Mouse (Mus musculus): Measurements from ENCODE around the gene Rnpepl1.

Gene Rnpepl1

DNA sequence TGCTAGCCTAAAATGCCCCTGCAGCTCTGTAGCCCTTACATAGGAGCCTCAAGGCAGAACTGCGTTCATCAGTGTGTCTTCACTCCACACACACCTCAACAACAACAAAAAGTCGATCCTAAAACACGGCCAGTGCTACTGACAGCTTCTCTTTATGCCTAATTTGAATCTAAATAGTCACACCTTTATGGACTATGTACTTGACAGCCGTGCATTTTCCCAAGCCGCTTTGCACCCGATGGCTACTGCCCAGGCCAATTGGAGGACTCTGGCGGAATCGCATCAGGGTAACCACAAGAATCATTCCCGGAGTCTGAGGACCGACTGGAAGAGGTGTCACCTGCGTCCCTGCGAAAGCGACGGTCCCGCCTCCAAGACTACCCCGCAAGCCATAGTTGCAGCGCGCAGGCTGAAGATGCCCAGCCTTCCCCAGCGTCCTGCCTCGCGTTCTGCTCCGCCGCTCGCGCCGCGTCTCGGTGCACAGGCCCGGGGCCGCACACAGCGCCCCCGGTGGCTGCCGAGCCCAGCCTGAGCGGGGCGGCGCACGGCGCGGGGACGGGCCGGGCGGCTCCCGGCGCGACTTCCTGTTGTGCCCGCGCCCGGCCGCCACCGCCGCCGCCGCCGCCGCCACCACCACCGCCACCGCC, at the start of gene Rnpepl1:
Gene Rnpepl1 (plus strand): TSS at position 545 of the 647 bp plus-strand sequence.
- DNase-seq = peak; percentile 80

GRCm38 (mm10) chr1:92861503-92861902, 49.1 kb upstream of the Rnpepl1 start:
- no peak for DNase-seq

GRCm38 (mm10) chr1:92863268-92863667, 47.3 kb upstream of the Rnpepl1 start:
- DNase-seq = no peak

DNA sequence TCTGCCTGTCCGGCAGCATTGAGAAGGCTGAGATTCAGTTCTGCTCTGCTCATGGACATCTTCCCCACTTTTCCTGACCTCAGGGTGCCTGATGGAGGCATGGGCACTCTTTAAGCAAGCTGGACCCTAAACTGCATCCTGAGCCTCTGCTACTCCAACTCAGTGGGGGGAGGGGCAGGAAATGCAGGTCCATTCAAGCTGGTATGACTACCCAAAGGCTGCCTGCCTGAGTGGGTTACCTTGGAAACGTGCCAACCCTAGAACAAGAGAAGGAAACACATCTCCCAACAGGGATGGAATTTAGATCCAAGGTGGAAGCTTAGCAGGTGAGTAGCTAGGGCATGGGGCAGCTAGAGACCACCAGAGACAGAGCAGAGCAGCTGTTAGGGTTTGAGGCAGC, 44.4 kb upstream of the Rnpepl1 start:
- no peak for DNase-seq

GRCm38 (mm10) chr1:92869985-92870384, 40.6 kb upstream of the Rnpepl1 start:
- no peak for DNase-seq

DNA sequence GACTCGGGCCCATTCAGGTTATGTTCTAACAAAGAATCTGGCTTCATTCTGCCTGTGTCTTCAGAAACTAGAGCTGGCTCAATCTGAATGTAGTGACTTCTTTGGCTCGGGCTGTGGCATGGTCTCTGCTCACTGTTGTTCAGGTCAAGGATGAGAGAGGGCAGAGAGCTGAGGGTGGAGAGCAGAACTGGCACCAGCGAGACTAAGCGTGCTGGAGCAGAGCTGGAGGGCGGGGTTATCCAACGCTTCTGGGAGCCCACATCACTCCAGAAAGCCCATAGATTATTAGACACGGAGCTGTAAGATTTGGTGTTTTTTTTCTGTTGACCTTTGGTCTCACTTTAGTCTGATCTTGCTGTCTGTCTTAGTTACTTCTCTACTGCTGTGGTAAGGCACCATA, 37.9 kb upstream of the Rnpepl1 start:
- no peak for DNase-seq

- no peak for DNase-seq
Observed at GRCm38 (mm10) chr1:92874011-92874410, 36.6 kb upstream of the Rnpepl1 start.

- no peak for DNase-seq
Observed at GRCm38 (mm10) chr1:92875360-92876111, 35.0 kb upstream of the Rnpepl1 start.

DNA sequence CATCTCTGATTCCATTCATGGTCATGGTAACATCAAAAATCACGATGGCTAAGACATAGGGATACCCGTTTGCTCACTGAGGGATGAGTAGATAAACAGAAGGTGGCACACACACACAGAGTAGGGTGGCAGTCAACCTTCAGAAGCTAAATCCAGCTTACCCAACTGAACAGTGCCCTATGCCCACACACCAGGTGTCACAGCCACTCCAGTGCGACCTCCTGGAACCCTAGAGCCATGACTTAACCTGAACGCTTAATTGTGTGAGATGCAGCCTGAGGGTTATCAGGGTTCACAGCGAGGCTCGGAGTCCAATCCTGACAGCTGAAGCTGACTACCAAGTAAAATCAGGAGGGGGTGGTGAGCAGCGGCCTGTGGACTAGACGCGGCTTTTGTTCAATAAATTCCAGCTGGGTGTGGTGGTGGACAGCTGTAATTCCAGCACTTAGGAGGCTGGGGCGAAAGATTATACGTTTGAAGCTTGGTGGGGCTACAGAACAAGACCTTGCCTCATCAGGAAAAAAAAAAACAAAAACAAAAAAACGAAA, 33.1 kb upstream of the Rnpepl1 start:
- no peak for DNase-seq

GRCm38 (mm10) chr1:92878066-92878741, 32.4 kb upstream of the Rnpepl1 start:
- no peak for DNase-seq

DNA sequence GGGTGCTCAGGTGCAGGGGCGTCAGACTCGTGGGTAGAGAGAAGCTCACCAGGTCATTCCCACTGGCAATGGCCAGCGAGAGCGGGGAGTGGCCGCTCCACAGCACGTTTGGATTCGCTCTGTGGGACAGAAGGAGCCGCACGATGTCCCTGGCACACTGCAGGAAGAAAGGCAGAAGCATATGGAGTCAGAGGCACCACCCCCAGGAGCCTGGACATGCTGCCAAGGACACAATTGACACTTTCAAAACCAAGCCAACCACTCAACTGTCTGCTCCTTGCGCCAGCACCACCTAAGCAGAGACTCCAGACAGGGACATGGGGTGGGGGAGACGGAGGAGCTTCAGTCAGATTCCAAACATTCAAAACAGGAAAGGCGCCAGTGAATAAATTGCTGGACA, 31.3 kb upstream of the Rnpepl1 start:
- DNase-seq = no peak

GRCm38 (mm10) chr1:92880101-92880500, 30.5 kb upstream of the Rnpepl1 start:
- DNase-seq = no peak

DNA sequence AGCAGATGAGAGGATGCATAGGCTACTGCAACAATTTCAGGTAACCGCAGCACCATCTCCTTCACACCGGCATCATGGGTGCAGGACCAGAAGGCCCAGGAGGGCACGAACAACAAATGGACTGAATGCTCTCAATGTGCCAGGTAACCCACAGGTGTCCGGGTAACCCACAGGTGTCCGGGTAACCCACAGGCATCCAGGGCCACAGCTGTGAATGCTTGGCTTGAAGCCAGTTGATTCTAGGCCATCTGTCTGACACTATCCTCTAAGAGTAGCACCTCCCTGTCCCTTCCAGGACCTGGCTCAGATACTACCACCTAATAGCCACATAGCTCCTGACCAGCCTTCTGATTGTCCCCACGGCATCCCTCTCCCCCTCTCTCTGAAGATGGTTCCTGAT, 28.6 kb upstream of the Rnpepl1 start:
- DNase-seq = no peak

DNA sequence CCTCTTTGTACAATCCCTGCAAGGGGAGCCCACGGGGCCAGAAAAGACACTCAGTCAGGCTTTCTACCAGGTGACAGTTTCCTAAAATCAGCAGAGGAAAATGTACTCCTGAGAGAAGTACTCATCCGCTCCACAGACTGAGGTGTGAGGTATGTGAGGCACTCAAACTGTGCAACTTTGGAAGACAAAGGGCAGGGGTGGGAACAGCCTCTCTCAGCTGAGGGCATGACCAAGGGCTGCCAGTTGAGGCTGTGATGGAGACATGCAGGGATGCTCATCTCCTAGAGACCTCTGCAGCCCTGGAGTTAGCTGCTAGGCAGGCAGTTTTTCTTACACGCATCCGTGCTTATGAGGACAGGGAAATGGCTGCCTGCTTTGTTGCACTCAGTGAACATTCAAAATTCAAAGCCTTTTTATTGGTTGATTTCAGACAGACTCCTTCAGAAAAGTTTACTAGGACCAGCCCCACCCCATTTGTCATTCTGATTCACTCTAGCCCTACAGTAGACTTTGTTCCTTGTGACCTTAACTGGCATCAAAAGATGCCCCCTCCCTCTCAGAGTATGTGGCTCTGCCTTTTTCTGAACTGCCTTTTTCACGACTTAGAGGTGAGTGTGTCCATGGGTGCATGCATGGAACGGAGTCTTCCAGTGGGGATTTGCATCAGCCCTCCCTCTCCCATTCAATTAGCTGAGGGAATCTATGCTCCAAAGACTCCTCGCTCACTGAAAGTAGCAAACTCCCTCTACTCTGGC, 21.5 kb upstream of the Rnpepl1 start:
- DNase-seq = no peak

DNA sequence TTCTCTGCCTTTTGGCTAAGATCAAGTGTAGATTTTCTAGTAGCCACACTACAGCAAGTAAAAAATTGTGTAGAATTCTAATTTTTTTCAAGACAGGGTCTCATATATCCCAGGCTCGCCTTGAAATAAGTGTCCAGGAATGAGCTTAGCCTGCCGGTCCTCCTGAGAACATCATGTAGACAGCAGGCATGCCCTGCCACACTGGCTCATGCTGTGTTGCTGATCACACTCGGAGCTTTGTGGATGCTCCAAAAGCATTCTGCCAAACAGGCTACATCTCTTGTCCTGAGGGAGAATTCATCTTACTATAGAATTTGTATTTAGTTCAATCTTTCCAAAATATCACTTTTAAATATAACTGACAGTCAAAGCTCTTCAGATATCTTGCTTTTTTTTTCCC, 17.8 kb upstream of the Rnpepl1 start:
- DNase-seq = no peak

GRCm38 (mm10) chr1:92893896-92894295, 16.7 kb upstream of the Rnpepl1 start:
- DNase-seq = no peak

DNA sequence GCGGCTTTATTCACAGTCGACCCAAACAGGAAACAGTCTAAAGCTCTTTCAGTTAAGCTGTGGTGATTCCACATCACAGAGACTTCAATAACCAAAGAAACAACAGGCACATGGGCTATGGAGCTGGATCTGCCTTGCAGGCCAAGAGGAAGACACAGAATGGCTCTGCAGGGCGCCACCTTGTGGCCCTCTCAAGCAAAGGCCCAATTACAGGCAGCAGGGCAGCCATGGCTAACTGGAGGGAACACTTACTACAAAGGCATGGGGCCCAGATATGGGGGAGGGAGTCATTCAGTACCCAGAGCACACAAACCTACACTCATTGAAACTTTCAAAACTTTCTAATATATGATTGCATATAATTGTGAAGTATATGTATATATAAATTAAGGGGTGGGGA, 15.5 kb upstream of the Rnpepl1 start:
- peak; percentile 69 for DNase-seq

DNA sequence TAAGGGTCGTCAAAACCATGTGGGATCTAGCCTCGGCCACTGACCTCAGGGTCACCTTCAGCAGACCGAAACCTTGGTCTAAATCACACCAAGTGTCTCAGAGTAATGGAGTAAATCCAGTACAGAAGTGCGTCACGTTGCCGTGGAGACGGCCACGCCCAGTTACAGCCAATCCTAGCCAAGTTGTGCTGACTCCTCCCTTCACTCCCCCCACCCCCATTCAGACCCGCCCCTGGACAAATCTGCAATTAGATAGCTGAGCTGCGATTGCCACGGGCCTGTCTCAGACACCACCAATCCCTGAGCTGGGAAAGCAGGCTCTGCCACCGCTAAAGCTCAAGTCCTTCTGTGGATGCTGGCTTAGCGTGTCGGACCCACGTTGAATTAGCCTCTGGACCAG, 7.8 kb upstream of the Rnpepl1 start, which contains the start of gene Ankmy1:
Gene Ankmy1 (minus strand): TSS at position 121 of the 400 bp plus-strand sequence.
- peak; percentile 55 for DNase-seq

DNA sequence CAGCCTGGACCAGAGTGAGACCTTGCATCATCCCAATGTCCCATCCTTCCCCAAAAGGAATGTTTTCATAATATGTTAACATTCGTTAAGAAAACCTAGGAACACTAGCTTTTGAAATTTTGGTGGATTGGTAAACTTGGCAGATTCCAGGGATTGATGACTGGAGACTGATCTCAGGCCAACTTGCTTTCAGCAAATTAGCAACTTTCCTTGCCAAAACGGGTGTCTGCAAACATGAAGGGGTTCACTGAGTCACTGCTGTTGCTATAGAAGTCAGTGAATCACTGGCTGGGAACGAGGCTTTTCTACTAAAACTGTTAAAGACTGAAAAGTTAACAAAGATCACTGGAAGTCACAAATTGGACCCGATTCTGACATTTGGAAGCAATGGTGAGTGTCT, 7.0 kb upstream of the Rnpepl1 start:
- DNase-seq = no peak

- no peak for DNase-seq
Observed at GRCm38 (mm10) chr1:92905703-92906310, 4.8 kb upstream of the Rnpepl1 start.

GRCm38 (mm10) chr1:92906779-92907631, 3.6 kb upstream of the Rnpepl1 start, which contains the start of gene Dusp28:
Dusp28 (plus strand) TSS chr1:92906981.
- DNase-seq = peak; percentile 90

Data from lung, postnatal 14 days (tissue).